Mouse (Mus musculus): ENCODE measurements around the gene Cox17.

GRCm38 (mm10) chr16:38374379-38375140 is 27.8 kb downstream of the Cox17 start:
- TF ChIP-seq POLR2A (IDR thresholded peaks at IDR 0.05; ENCODE audit: insufficient read depth, low read depth, low read length) (no peak), CTCF (IDR thresholded peaks at IDR 0.05; ENCODE audit: insufficient read depth, low read depth, low read length) (no peak)
